Mouse (Mus musculus) MEL (cell line): ENCODE data around the gene Eva1c.

Experiments used
- CHD1 ChIP-seq: IDR thresholded peaks from 2 replicates; pipeline ENCODE4 v1.6.1; 2012; ENCODE audit warnings: low read depth, mild to moderate bottlenecking, inconsistent platforms, low read length, improper control_type of control experiment
- CTCF ChIP-seq, 3 experiments: IDR thresholded peaks in 2 of 3; conservative IDR thresholded peaks in 1 of 3; 2 replicates each; pipeline ENCODE4 v1.5.1; 2011 to 2012; ENCODE audit warnings: low read length in 3 of 3, low read depth in 2 of 3, mild to moderate bottlenecking in 2 of 3, improper control_type of control experiment in 1 of 3, inconsistent platforms in 1 of 3, mixed read lengths in 1 of 3, moderate library complexity in 1 of 3; ENCODE audit not compliant: control insufficient read depth in 1 of 3, insufficient read depth in 1 of 3, poor library complexity in 1 of 3, severe bottlenecking in 1 of 3
- GABPA ChIP-seq: IDR thresholded peaks from 2 replicates; pipeline ENCODE4 v1.6.1; 2012; ENCODE audit warnings: low read depth, mild to moderate bottlenecking, inconsistent platforms, low read length, improper control_type of control experiment, moderate library complexity
- GATA1 ChIP-seq: IDR thresholded peaks from 2 replicates; pipeline ENCODE4 v1.6.1; 2011; ENCODE audit warnings: low read depth, low read length, improper control_type of control experiment
- KAT2A ChIP-seq: conservative IDR thresholded peaks from 2 replicates; pipeline ENCODE4 v1.6.1; 2012; ENCODE audit warnings: low read depth, low read length, improper control_type of control experiment, inconsistent platforms
- MAX ChIP-seq: IDR thresholded peaks from 2 replicates; pipeline ENCODE4 v1.6.1; 2011; ENCODE audit warnings: low read length, improper control_type of control experiment
- MAZ ChIP-seq: IDR thresholded peaks from 2 replicates; pipeline ENCODE4 v1.6.1; 2012; ENCODE audit warnings: low read depth, mild to moderate bottlenecking, inconsistent platforms, low read length, improper control_type of control experiment
- MXI1 ChIP-seq: IDR thresholded peaks from 2 replicates; pipeline ENCODE4 v1.6.1; 2011; ENCODE audit warnings: mild to moderate bottlenecking, low read depth, low read length, improper control_type of control experiment
- POLR2A ChIP-seq, 2 experiments: IDR thresholded peaks; 2 replicates each; pipeline ENCODE4 v1.6.1; 2011 to 2012; ENCODE audit warnings: low read length in 2 of 2, mild to moderate bottlenecking in 2 of 2, control low read depth in 1 of 2, improper control_type of control experiment in 1 of 2, low read depth in 1 of 2, moderate library complexity in 1 of 2; ENCODE audit not compliant: control insufficient read depth in 1 of 2, insufficient read depth in 1 of 2, poor library complexity in 1 of 2
- POLR2AphosphoS2 ChIP-seq: IDR thresholded peaks from 2 replicates; pipeline ENCODE4 v1.6.1; 2011; ENCODE audit warnings: low read length, improper control_type of control experiment
- TAL1 ChIP-seq: IDR thresholded peaks from 2 replicates; pipeline ENCODE4 v1.6.1; 2012; ENCODE audit warnings: mild to moderate bottlenecking, inconsistent platforms, low read length, moderate library complexity, mixed read lengths
- TCF12 ChIP-seq: IDR thresholded peaks from 2 replicates; pipeline ENCODE4 v1.6.1; 2014; ENCODE audit warnings: low read depth, mild to moderate bottlenecking, inconsistent platforms, low read length, improper control_type of control experiment, moderate library complexity
- USF1 ChIP-seq: IDR thresholded peaks from 2 replicates; pipeline ENCODE4 v1.6.1; 2014; ENCODE audit warnings: low read depth, mild to moderate bottlenecking, inconsistent platforms, low read length, improper control_type of control experiment, moderate library complexity
- ZC3H11A ChIP-seq: IDR thresholded peaks from 2 replicates; pipeline ENCODE4 v1.6.1; 2012; ENCODE audit warnings: low read depth, mild to moderate bottlenecking, inconsistent platforms, low read length, improper control_type of control experiment

DNA sequence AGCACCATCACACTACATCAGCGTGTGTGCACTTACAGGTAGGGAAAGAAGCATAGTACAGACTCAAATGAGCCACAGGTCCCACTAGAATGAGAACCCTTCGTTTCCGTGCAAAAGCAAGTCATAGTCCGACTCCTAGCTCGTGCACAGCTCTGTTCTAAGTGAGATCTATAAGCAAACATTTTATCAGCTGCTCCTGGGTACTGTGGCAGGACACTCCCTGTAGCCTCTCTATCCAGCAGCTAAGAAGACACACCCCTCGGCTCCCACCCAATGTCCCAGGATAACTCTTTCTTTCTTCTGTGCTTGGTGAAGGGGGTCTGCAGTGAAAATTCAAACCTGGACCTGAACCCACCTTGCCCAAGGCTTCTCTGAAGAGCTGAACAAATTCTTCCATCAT, 37.9 kb upstream of the Eva1c start:
- TF ChIP-seq CTCF (IDR thresholded peaks at IDR 0.05 in 2 of 3, conservative IDR thresholded peaks at IDR 0.05 in 1 of 3; ENCODE audit: control insufficient read depth in 1 of 3, insufficient read depth in 1 of 3, low read depth in 2 of 3, low read length in 3 of 3, poor library complexity in 1 of 3, severe bottlenecking in 1 of 3) (no peak), MXI1 (no peak), POLR2A (IDR thresholded peaks at IDR 0.05; ENCODE audit: control insufficient read depth in 1 of 2, insufficient read depth in 1 of 2, low read depth in 1 of 2, low read length in 2 of 2, poor library complexity in 1 of 2) (no peak), TAL1 (no peak), ZC3H11A (no peak), CHD1 (no peak), KAT2A (no peak), MAZ (no peak), GATA1 (no peak), GABPA (no peak), USF1 (no peak), POLR2AphosphoS2 (no peak), TCF12 (no peak), MAX (no peak)
